Mouse (Mus musculus): Measurements from ENCODE around the gene Gm17469.
"Not testable (repeated sequence)": the region's sequence is repeated elsewhere in the genome, so short reads cannot be mapped to it uniquely, and the experiment has no call there.

Gm17469 gene

DNA sequence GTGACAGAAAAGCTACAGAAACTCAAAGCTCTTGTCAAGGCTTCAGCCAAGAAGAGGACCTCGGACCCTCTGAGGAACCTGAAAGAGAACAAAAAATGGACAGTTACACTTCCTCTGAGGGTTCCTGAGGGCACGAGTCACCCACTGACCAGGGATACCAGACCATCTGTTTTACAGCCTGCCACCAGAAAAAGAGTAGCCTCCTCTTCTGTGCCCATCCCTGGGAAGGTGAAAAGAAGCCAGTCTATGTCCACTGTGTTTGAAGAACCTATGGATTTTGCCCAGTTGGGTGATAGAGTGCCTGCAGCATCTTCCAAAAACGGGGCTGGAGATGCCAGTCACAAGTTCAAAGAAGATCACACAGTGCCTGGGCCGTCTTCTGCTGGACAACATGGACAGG, at the start of gene Gm17469:
Gene Gm17469, plus strand, starts transcription at position 301 of the 400 bp plus-strand sequence.
- DNase-seq = not testable (repeated sequence)

All from cerebellum, postnatal 14 days (tissue).